Mouse (Mus musculus) ES-E14 (cell line): ENCODE results near the gene Fam213b. TPM values are rescaled to one million over a fixed set of nuclear protein-coding genes. Genes with fewer than 3 reads are reported as not detected.

Experiments used
- DNase-seq: peaks from one replicate; pipeline ENCODE4 v3.0.0-alpha.2; 2013; ENCODE audit warnings: low read depth, low spot score
- H3K27ac ChIP-seq: 2 replicates; pipeline ENCODE4 v1.5.1; 2012; ENCODE audit warnings: low read depth, mild to moderate bottlenecking, low read length, moderate library complexity, mixed read lengths; ENCODE audit not compliant: poor library complexity, insufficient read depth, severe bottlenecking
- H3K36me3 ChIP-seq: 2 replicates; pipeline ENCODE4 v1.6.1; 2012; ENCODE audit warnings: mild to moderate bottlenecking, low read length, moderate library complexity, mixed read lengths; ENCODE audit not compliant: control insufficient read depth, poor library complexity, insufficient read depth, severe bottlenecking
- H3K4me1 ChIP-seq, 2 experiments: fragments of 150-350 bp in 1 of 2; sonication (generic) in 1 of 2; 2 replicates each; pipeline ENCODE4 v1.6.1; 2012; ENCODE audit warnings: low read length in 2 of 2, mild to moderate bottlenecking in 1 of 2, mixed read lengths in 1 of 2; ENCODE audit not compliant: control insufficient read depth in 2 of 2, insufficient read depth in 2 of 2, poor library complexity in 1 of 2
- H3K4me3 ChIP-seq, 2 experiments: fragments of 150-350 bp in 1 of 2; sonication (generic) in 1 of 2; 2 replicates each; pipeline ENCODE4 v1.5.1; 2012; ENCODE audit warnings: low read length in 2 of 2, low read depth in 1 of 2, mild to moderate bottlenecking in 1 of 2, mixed read lengths in 1 of 2; ENCODE audit not compliant: insufficient read depth in 1 of 2, poor library complexity in 1 of 2, severe bottlenecking in 1 of 2
- H3K9ac ChIP-seq: 2 replicates; pipeline ENCODE4 v1.6.1; 2012; ENCODE audit warnings: low read depth, mild to moderate bottlenecking, low read length, mixed read lengths; ENCODE audit not compliant: poor library complexity, insufficient read depth, severe bottlenecking
- H3K9me3 ChIP-seq: fragments of 150-350 bp; sonication (generic); 2 replicates; pipeline ENCODE4 v1.6.1; 2012; ENCODE audit warnings: low read depth, mild to moderate bottlenecking, low read length; ENCODE audit not compliant: control insufficient read depth, insufficient read depth
- CHD2 ChIP-seq: IDR thresholded peaks from 2 replicates; pipeline ENCODE4 v1.6.1; 2014; ENCODE audit warnings: mild to moderate bottlenecking, low read depth, low read length, inconsistent platforms
- HCFC1 ChIP-seq: IDR thresholded peaks from 2 replicates; pipeline ENCODE4 v1.6.1; 2012; ENCODE audit warnings: low read length, inconsistent platforms, borderline replicate concordance; ENCODE audit not compliant: insufficient read depth
- MAFK ChIP-seq: IDR thresholded peaks from 2 replicates; pipeline ENCODE4 v1.6.1; 2014; ENCODE audit warnings: mild to moderate bottlenecking, low read depth, low read length, inconsistent platforms; ENCODE audit not compliant: insufficient read depth
- ZC3H11A ChIP-seq: IDR thresholded peaks from 2 replicates; pipeline ENCODE4 v1.6.1; 2012; ENCODE audit warnings: low read depth, mild to moderate bottlenecking, inconsistent platforms, low read length, borderline replicate concordance
- ZNF384 ChIP-seq: IDR thresholded peaks from 2 replicates; pipeline ENCODE4 v1.6.1; 2012; ENCODE audit warnings: low read depth, low read length, inconsistent platforms
- in situ Hi-C, 2 experiments: fragments of 600-800 bp; cut with MboI; formaldehyde crosslinking; loops; one replicate each; pipeline ENCODE4 v1.15.1; 2025; ENCODE audit warnings: low sequenced_read_pairs in 2 of 2, inconsistent platforms in 1 of 2; ENCODE audit not compliant: unreplicated experiment in 2 of 2
- total RNA-seq: library from RNA; depleted of rRNA; stranded (reverse); fragments of 300-350 nt; gene quantifications from 2 replicates; pipeline ENCODE4 v1.2.3, GENCODE M21; 2012

Fam213b gene
- total RNA-seq, 1 experiment: 15.7 TPM

GRCm38 (mm10) chr4:154943323-154944039 is 44.5 kb upstream of the Fam213b start:
- no peaks in the 10 kb centered on the region for H3K36me3 ChIP-seq
- H3K9ac ChIP-seq: peak overlapping the region; percentile 38
- H3K9me3 ChIP-seq: no peaks in the 10 kb centered on the region
- TF ChIP-seq MAFK (no peak), HCFC1 (no peak; the same call in 1 of the 2 replicates), ZNF384 (no peak), ZC3H11A (no peak), CHD2 (no peak)
- H3K4me1 ChIP-seq: peaks cover 0 to 14% of the 10 kb centered on the region in 2 experiments; a peak in 1 of 4 replicates
- H3K4me3 ChIP-seq: no peak overlapping the region
- no peak for DNase-seq
- in situ Hi-C loops: no loop called here
- H3K27ac ChIP-seq: no peak overlapping the region

- Histone ChIP-seq H3K36me3 (no peaks in the 10 kb centered on the region), H3K9ac (peak overlapping the region; percentile 38; the same call in 1 of the 2 replicates), H3K4me3 (peak overlapping the region in 1 of 2 experiments; percentile 49; a peak in 2 of 4 replicates), H3K27ac (no peak overlapping the region), H3K9me3 (no peaks in the 10 kb centered on the region), H3K4me1 (peaks cover 0 to 14% of the 10 kb centered on the region in 2 experiments; a peak in 1 of 4 replicates)
- TF ChIP-seq ZC3H11A: no peak
- TF ChIP-seq HCFC1: no peak
- no peak for TF ChIP-seq MAFK
- TF ChIP-seq ZNF384: no peak
- no peak for TF ChIP-seq CHD2
- DNase-seq: no peak
- in situ Hi-C loops: no loop called here
These were observed 43.8 kb upstream of the Fam213b start for GRCm38 (mm10) chr4:154942632-154943322.

DNA sequence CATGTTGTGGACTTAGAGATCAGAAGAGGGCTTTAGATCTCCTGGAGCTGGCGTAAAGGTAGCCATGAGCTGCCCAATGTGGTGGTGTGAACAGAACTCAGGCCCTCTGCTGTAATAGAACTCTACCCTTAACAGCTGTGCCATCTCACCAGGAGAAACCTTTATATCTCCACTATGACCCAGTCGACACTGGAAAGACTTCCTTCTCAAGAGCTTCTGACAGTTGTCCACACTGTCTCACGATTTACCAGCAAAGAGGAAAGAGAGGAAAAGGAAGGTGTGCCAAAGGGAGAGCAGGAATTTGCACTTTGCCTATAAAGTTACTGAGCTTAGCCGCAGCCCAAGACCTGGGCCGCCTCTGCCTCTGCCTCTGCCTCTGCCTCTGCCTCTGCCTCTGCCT is 42.9 kb upstream of the Fam213b start:
- Histone ChIP-seq H3K9ac (no peak overlapping the region), H3K4me3 (no peak overlapping the region), H3K4me1 (peaks cover 0 to 14% of the 10 kb centered on the region in 2 experiments; a peak in 1 of 4 replicates), H3K9me3 (no peaks in the 10 kb centered on the region), H3K36me3 (no peaks in the 10 kb centered on the region), H3K27ac (no peak overlapping the region)
- no peak for TF ChIP-seq ZC3H11A
- no peak for TF ChIP-seq MAFK
- TF ChIP-seq ZNF384: no peak
- TF ChIP-seq CHD2: no peak
- TF ChIP-seq HCFC1: no peak
- in situ Hi-C loops: no loop called here
- no peak for DNase-seq

DNA sequence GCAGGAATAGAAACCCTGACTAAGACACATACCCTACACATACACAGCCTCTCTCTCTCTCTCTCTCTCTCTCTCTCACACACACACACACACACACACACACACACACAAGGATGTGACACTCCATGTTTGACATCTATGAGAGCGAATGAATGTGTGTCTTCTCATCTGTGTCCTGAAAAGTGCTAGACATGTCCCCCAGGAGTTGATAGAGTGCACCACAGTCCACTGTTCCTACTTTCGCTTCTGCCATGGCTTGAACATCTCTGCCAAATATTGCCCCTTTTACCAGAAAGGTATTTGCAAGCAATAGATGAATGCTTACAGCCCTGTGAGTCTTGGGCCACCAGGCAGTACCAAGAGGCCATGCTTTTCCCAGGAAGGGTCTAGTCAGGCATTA is 41.2 kb upstream of the Fam213b start:
- no peak for DNase-seq
- Histone ChIP-seq H3K4me3 (no peak overlapping the region), H3K27ac (no peak overlapping the region), H3K36me3 (no peaks in the 10 kb centered on the region), H3K4me1 (peaks cover 0 to 13% of the 10 kb centered on the region in 2 experiments; a peak in 1 of 4 replicates), H3K9me3 (no peaks in the 10 kb centered on the region), H3K9ac (no peak overlapping the region)
- in situ Hi-C loops: no loop called here
- TF ChIP-seq ZC3H11A (no peak), MAFK (no peak), HCFC1 (no peak), CHD2 (no peak), ZNF384 (no peak)
